Mouse (Mus musculus) urinary bladder, adult 2 months (tissue): ENCODE data around the gene Kif18b. TPM values are rescaled to one million over a fixed set of nuclear protein-coding genes. Genes with fewer than 3 reads are reported as not detected.

Experiments used
- DNase-seq: peaks from one replicate; pipeline ENCODE4 v3.0.0; 2022; ENCODE audit warnings: low spot score
- polyA plus RNA-seq: library from polyadenylated mRNA; depleted of rRNA; stranded (reverse); fragments of >200 nt; gene quantifications from 2 replicates; pipeline ENCODE4 v1.2.3, GENCODE M21; 2012; rRNA removed

The Kif18b gene
- polyA plus RNA-seq, 1 experiment, result 0.56 TPM

- peak; percentile 87 for DNase-seq
Measured at GRCm38 (mm10) chr11:102880585-102881313, 44.2 kb downstream of the Kif18b start, which contains the start of the genes Eftud2 and Ccdc103. Gene Eftud2, minus strand, starts transcription at chr11:102880985. Gene Ccdc103, plus strand, starts transcription at chr11:102881204.

GRCm38 (mm10) chr11:102879558-102879957 is 45.4 kb downstream of the Kif18b start:
- DNase-seq, result no peak

GRCm38 (mm10) chr11:102874801-102875334 is 50.1 kb downstream of the Kif18b start:
- no peak for DNase-seq

DNA sequence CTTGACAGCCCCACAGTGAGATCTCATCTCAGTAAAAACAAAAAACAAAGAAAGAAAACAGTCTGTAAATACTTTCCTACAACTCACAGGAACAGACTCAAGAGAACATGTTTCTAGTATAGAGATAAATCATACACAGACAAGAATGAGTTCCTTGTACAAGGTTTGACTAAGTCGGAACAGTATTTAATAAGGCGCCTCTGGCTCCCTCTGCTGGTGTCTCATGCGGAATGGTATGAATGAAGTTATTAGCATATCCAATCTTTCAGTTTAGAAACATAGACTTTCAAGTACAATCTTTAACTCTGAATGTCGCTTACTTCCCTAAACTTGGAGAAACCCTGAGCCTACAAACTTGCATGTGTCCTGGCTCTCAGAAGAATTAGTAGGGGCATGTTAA is 60.7 kb downstream of the Kif18b start:
- DNase-seq, result no peak

- DNase-seq, result no peak
Measured at GRCm38 (mm10) chr11:102859933-102860332, 65.0 kb downstream of the Kif18b start.

DNA sequence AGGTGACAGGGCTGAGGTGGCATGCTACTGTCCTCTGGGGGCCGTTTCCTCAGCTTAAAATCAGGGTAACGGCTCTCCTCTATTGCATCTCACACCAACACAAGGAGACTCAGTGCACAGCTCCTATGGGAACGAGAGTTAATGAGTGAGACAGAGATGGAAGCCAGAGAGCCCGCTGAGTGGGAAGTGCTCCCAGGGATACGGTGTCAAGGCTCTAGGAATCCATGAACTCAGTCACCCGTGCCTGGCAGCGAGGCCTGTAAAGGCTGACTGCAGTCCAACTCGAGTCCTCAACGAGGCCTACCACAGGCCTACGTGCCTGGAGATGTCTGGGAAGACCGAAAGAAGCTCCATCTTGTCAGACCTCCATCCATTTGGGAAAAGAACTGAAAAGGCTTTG is 66.0 kb downstream of the Kif18b start:
- DNase-seq, result no peak

DNA sequence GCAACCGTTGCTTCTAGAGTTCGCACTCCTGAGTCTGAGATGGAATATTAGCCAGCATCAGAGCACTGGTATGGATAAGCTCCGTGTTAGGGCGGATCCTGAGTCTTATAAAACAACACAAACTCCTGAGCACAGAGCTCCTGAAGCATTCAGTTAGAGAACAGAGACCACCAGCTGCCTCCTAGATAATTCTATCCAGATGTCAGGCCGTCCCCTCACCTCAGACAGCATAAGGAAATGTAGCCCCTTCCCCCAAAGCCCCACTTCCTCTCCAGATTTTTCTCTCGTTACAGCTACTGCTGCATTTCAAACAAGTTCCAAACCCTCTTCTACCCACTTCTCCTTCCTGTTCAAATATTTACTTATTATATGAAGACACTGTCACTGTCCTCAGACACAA is 69.0 kb downstream of the Kif18b start:
- no peak for DNase-seq

Other genes with a start within 250 kb of the Kif18b start
- 17.3 and 17.8 TPM in 2 replicates for gene Ccdc43, start 227.3 kb downstream of the Kif18b start, polyA plus RNA-seq
- gene Adam11, start 163.7 kb downstream of the Kif18b start, polyA plus RNA-seq, result 7.5 and 8.5 TPM in 2 replicates
- 31.1 and 31.3 TPM in 2 replicates for gene Gjc1, start 105.4 kb downstream of the Kif18b start, polyA plus RNA-seq
- 3.2 and 4.0 TPM in 2 replicates for gene Higd1b, start 89.3 kb downstream of the Kif18b start, polyA plus RNA-seq
- 42.1 and 43.4 TPM in 2 replicates for gene Eftud2, start 44.1 kb downstream of the Kif18b start, polyA plus RNA-seq
- gene Ccdc103, start 43.9 kb downstream of the Kif18b start, polyA plus RNA-seq, result 0.66 and 0.77 TPM in 2 replicates
- not detected in 2 replicates for gene Fam187a, start 40.0 kb downstream of the Kif18b start, polyA plus RNA-seq
- gene Gfap, start 24.2 kb downstream of the Kif18b start, polyA plus RNA-seq, result 0.53 and 0.56 TPM in 2 replicates
- 0.44 and 0.49 TPM in 2 replicates for gene C1ql1, start 21.6 kb upstream of the Kif18b start, polyA plus RNA-seq
- gene Nmt1, start 103.1 kb upstream of the Kif18b start, polyA plus RNA-seq, result 53.5 and 57.6 TPM in 2 replicates
- 42.8 and 43.1 TPM in 2 replicates for gene Dcakd, start 103.2 kb upstream of the Kif18b start, polyA plus RNA-seq
- gene Plcd3, start 176.5 kb upstream of the Kif18b start, polyA plus RNA-seq, result 30.9 and 36.8 TPM in 2 replicates
- gene Acbd4, start 176.6 kb upstream of the Kif18b start, polyA plus RNA-seq, result 59.4 and 76.0 TPM in 2 replicates
- gene Hexim1, start 191.1 kb upstream of the Kif18b start, polyA plus RNA-seq, result 28.4 and 29.3 TPM in 2 replicates
- 4.1 and 4.5 TPM in 2 replicates for gene Hexim2, start 207.3 kb upstream of the Kif18b start, polyA plus RNA-seq
- 6.4 and 6.6 TPM in 2 replicates for gene Fmnl1, start 246.0 kb upstream of the Kif18b start, polyA plus RNA-seq